Mouse (Mus musculus) thymus, postnatal 10 days (tissue): ENCODE data around the gene Arvcf.

ENCODE experiments used
- DNase-seq, 2 experiments: peaks; one replicate each; pipeline ENCODE4 v3.0.0; 2021; ENCODE audit warnings: low spot score in 2 of 2

Arvcf gene

GRCm38 (mm10) chr16:18356961-18357360 is 9.0 kb downstream of the Arvcf start:
- DNase-seq = no peak

GRCm38 (mm10) chr16:18357977-18358376 is 10.0 kb downstream of the Arvcf start:
- DNase-seq = no peak

GRCm38 (mm10) chr16:18360151-18360805 is 12.3 kb downstream of the Arvcf start:
- DNase-seq = no peak

- DNase-seq = no peak
These were observed 15.0 kb downstream of the Arvcf start for GRCm38 (mm10) chr16:18362948-18363347.

- DNase-seq = no peak
These were observed 18.9 kb downstream of the Arvcf start for GRCm38 (mm10) chr16:18366849-18367248.

GRCm38 (mm10) chr16:18370197-18370596 is 22.2 kb downstream of the Arvcf start:
- DNase-seq = no peak

- DNase-seq = no peak
These were observed 25.6 kb downstream of the Arvcf start for GRCm38 (mm10) chr16:18373632-18374031.

GRCm38 (mm10) chr16:18376297-18376954 is 28.4 kb downstream of the Arvcf start:
- DNase-seq = no peak

GRCm38 (mm10) chr16:18377203-18377602 is 29.2 kb downstream of the Arvcf start:
- no peak for DNase-seq

GRCm38 (mm10) chr16:18378489-18378888 is 30.5 kb downstream of the Arvcf start:
- no peak for DNase-seq

GRCm38 (mm10) chr16:18379338-18380001 is 31.5 kb downstream of the Arvcf start:
- no peak for DNase-seq

GRCm38 (mm10) chr16:18380495-18381063 is 32.6 kb downstream of the Arvcf start:
- DNase-seq = no peak

GRCm38 (mm10) chr16:18381621-18382258 is 33.8 kb downstream of the Arvcf start:
- no peak for DNase-seq

GRCm38 (mm10) chr16:18383045-18383726 is 35.2 kb downstream of the Arvcf start:
- DNase-seq = no peak

GRCm38 (mm10) chr16:18383756-18384155 is 35.8 kb downstream of the Arvcf start:
- DNase-seq = no peak

- no peak for DNase-seq
These were observed 36.2 kb downstream of the Arvcf start for GRCm38 (mm10) chr16:18384211-18384610.

GRCm38 (mm10) chr16:18384659-18385058 is 36.7 kb downstream of the Arvcf start:
- DNase-seq = no peak

- no peak for DNase-seq
These were observed 37.4 kb downstream of the Arvcf start for GRCm38 (mm10) chr16:18385411-18385810.

GRCm38 (mm10) chr16:18386451-18386850 is 38.5 kb downstream of the Arvcf start:
- DNase-seq = no peak

- no peak for DNase-seq
These were observed 39.0 kb downstream of the Arvcf start for GRCm38 (mm10) chr16:18386972-18387371.
